Mouse (Mus musculus): ENCODE data around the gene Arfrp1. TPM values are rescaled to one million over a fixed set of nuclear protein-coding genes. Genes with fewer than 3 reads are reported as not detected.

The Arfrp1 gene
- polyA plus RNA-seq, 1 experiment from 2014 or later = 76.6 TPM

DNA sequence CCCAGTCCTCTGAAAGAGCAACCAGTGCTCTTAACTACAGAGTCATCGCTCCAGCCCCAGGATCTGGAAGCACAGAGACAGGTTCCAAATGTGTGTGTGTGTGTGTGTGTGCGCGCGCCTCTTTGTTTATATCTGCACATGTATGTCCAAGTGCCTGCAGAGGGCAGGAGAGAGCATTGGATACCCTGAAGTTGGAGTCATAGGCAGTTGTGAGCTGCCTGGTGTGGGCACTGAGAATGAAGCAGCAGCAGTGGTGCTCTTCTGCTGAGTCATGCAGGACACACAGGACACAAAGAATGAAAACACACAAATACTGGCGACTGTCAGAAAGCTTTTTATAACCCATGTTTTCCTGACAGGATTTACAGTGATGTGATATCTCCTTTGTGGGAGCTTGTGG lies 4.8 kb upstream of the Arfrp1 start:
- Histone ChIP-seq H3K36me3 (peaks cover 18% of the 10 kb centered on the region), H3K4me3 (no peak overlapping the region), H3K27me3 (no peaks in the 10 kb centered on the region), H3K9ac (no peak overlapping the region), H3K27ac (no peak overlapping the region), H3K4me1 (peaks cover 28% of the 10 kb centered on the region), H3K9me3 (replicated peaks) (no peaks in the 10 kb centered on the region), H3K4me2 (replicated peaks) (no peak overlapping the region)
- WGBS = 94% methylated on average over 5 of the region's 5 CpGs
- ATAC-seq (ENCODE audit: low FRiP score) = no peak

DNA sequence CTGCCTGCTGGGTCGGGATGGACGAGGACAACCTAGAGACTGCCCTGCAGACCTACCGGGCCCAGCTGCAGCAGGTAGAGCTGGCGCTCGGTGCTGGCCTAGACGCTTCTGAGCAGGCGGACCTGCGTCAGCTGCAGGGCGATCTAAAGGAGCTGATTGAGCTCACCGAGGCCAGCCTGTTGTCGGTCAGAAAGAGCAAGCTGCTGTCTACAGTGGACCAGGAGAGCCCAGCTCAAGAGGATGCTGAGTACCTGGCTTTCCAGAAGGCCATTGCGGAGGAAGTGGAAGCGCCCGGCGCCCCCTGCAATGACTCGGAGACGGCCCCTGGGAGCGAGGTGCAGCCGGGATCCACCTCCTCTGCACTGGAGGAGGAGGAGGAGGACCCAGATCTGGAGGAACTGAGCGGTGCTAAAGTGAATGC lies 461 bp upstream of the Arfrp1 start:
- Histone ChIP-seq H3K4me2 (replicated peaks) (peak overlapping the region; percentile 96), H3K9me3 (replicated peaks) (no peaks in the 10 kb centered on the region), H3K27ac (peak overlapping the region; percentile 92), H3K36me3 (peaks cover 43% of the 10 kb centered on the region), H3K4me3 (peak overlapping the region; percentile 78), H3K4me1 (peaks cover 35% of the 10 kb centered on the region), H3K27me3 (no peaks in the 10 kb centered on the region), H3K9ac (peak overlapping the region; percentile 92)
- peak; percentile 62 for ATAC-seq (ENCODE audit: low FRiP score)
- under 1% methylated on average over 20 of the region's 20 CpGs for WGBS

DNA sequence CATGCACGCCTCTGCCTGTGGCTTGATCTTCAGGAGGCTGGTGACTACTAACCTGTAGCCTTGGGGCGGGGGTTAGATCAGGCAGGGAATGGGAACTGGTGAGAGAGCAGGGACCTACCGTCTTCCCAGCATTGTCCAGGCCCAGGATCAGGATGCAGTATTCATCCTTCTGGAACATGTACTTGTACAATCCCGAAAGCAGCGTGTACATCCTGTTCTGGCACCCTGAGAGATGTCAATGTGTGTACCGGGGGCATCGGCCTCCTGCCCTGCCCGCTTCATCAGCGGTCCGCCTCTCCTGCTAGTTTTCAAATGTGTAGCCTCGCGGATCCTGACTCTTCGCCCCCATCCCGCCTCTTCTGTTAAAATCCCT lies 731 bp downstream of the Arfrp1 start:
- ATAC-seq (ENCODE audit: low FRiP score) = no peak
- H3K27me3 ChIP-seq = no peaks in the 10 kb centered on the region
- peaks cover 43% of the 10 kb centered on the region for H3K36me3 ChIP-seq
- peaks cover 35% of the 10 kb centered on the region for H3K4me1 ChIP-seq
- H3K9me3 ChIP-seq (replicated peaks) = no peaks in the 10 kb centered on the region
- peak overlapping the region; percentile 92 for H3K9ac ChIP-seq
- peak overlapping the region; percentile 96 for H3K4me2 ChIP-seq (replicated peaks)
- 11% methylated on average over 14 of the region's 14 CpGs for WGBS
- H3K27ac ChIP-seq = peak overlapping the region; percentile 92
- peak overlapping the region; percentile 78 for H3K4me3 ChIP-seq

DNA sequence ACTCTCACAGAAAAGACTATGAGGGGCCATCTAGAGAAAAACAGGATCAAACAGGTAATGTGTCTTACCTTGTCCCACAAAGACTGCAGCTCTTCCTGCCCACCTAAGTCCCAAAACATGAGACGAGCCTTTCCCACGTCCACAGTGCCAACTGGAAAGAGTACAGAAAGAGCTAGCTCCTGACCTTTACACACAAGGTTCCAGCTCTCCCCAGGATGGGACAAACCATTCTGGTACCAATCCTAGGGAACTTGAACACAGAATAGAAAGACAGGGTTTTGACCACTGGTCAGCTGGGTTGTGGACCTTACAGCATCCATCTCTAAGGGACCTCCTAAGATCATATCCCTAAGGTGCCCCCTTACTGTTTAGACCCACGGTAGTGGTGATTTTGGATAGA lies 1.3 kb downstream of the Arfrp1 start:
- peak overlapping the region; percentile 92; the same call in 1 of the 2 replicates for H3K9ac ChIP-seq
- H3K4me2 ChIP-seq (replicated peaks) = peak overlapping the region; percentile 96
- no peak for ATAC-seq (ENCODE audit: low FRiP score)
- H3K4me3 ChIP-seq = peak overlapping the region; percentile 78
- peaks cover 44% of the 10 kb centered on the region for H3K36me3 ChIP-seq
- no peaks in the 10 kb centered on the region for H3K9me3 ChIP-seq (replicated peaks)
- 85% methylated on average over 3 of the region's 3 CpGs for WGBS
- no peaks in the 10 kb centered on the region for H3K27me3 ChIP-seq
- no peak overlapping the region for H3K27ac ChIP-seq
- peaks cover 35% of the 10 kb centered on the region for H3K4me1 ChIP-seq

DNA sequence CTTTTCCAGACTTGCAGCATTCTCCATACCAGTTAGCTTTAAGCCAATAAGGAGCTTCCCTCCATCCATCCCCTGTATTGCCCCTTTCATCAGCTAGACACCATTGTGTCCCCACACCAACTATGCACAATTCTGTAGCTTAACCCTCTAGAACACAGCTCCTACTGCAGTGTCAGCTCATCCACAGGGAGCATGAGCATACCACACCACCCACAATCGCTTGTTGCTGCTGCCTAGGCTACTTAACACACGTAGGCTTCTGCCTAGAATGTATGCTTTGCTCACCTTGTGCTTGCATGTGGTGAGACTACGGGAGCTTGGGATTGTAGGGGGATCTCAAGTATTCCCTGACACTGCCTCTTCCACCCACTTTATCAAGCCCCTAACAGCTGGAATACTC lies 8.4 kb downstream of the Arfrp1 start:
- no peak overlapping the region for H3K4me3 ChIP-seq
- H3K36me3 ChIP-seq = peaks cover 97% of the 10 kb centered on the region
- no peaks in the 10 kb centered on the region for H3K4me1 ChIP-seq
- H3K27me3 ChIP-seq = no peaks in the 10 kb centered on the region
- H3K9me3 ChIP-seq (replicated peaks) = no peaks in the 10 kb centered on the region
- H3K4me2 ChIP-seq (replicated peaks) = no peak overlapping the region
- 81% methylated on average over 3 of the region's 3 CpGs for WGBS
- H3K27ac ChIP-seq = no peak overlapping the region
- no peak for ATAC-seq (ENCODE audit: low FRiP score)
- H3K9ac ChIP-seq = no peak overlapping the region

DNA sequence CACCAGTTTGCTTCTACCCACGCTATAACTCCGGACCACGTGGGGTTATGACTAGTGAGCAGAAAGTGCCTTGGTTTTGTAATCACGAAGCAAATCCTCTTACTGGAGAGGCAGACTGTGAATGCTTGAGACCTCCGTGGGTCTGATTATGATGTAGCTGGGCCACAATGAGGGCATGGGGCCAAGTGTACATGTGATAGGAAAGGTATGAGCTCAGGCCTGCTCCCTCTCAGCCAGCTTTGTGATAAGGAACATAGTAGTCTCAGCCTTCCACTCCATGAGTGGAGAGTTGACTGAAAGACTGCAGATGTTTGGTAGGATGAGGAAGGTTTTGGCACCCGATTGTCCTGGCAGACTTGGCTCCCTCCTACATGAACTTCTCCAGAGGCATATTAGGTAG lies 22.4 kb downstream of the Arfrp1 start:
- H3K4me3 ChIP-seq = no peak overlapping the region
- no peak for ATAC-seq (ENCODE audit: low FRiP score)
- H3K9me3 ChIP-seq (replicated peaks) = no peaks in the 10 kb centered on the region
- H3K4me2 ChIP-seq (replicated peaks) = no peak overlapping the region
- peaks cover 75% of the 10 kb centered on the region for H3K36me3 ChIP-seq
- H3K9ac ChIP-seq = no peak overlapping the region
- no peaks in the 10 kb centered on the region for H3K4me1 ChIP-seq
- H3K27ac ChIP-seq = no peak overlapping the region
- 96% methylated on average over 6 of the region's 6 CpGs for WGBS
- H3K27me3 ChIP-seq = no peaks in the 10 kb centered on the region

DNA sequence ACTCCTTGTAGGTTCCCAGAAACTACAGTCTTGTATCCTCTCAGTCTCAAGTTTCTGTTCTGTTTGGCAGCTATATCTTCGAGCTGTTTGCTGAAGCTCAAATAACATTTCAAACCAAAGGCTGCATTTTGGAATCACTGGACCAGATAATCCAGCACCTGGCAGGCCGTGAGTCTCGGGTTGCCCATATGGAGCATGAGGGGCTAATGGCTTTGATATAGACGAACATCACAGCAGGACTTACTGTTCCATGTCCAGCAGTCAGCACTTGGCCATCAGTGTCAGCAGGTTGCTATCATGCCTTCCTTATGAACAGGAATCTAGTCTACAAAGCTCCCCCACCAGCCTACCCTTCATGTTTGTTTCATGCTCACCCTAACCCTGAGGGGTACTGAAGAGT lies 24.8 kb downstream of the Arfrp1 start:
- peaks cover 76% of the 10 kb centered on the region for H3K36me3 ChIP-seq
- H3K27me3 ChIP-seq = no peaks in the 10 kb centered on the region
- H3K4me3 ChIP-seq = no peak overlapping the region
- no peak for ATAC-seq (ENCODE audit: low FRiP score)
- no peak overlapping the region for H3K27ac ChIP-seq
- H3K4me1 ChIP-seq = no peaks in the 10 kb centered on the region
- no peaks in the 10 kb centered on the region for H3K9me3 ChIP-seq (replicated peaks)
- no peak overlapping the region for H3K9ac ChIP-seq
- WGBS = 86% methylated on average over 4 of the region's 4 CpGs
- H3K4me2 ChIP-seq (replicated peaks) = no peak overlapping the region

DNA sequence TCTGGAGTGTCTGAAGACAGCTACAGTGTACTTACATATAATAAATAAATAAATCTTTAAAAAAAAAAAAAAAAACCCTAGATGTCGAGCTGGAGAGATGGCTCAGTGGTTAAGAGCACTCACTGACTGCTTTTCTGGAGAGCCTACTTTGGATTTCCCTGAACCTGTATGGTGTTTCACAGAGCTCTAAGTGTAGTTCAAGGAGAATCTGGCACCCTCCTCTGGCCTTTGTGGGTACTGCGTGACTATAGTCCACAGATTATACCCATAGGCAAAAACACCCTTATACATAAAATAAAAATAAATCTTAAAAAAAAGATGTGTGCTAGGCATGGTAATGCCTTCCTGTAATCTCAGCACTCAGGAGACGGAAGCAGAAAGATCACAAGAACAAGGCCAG lies 31.2 kb downstream of the Arfrp1 start:
- no peak for ATAC-seq (ENCODE audit: low FRiP score)

DNA sequence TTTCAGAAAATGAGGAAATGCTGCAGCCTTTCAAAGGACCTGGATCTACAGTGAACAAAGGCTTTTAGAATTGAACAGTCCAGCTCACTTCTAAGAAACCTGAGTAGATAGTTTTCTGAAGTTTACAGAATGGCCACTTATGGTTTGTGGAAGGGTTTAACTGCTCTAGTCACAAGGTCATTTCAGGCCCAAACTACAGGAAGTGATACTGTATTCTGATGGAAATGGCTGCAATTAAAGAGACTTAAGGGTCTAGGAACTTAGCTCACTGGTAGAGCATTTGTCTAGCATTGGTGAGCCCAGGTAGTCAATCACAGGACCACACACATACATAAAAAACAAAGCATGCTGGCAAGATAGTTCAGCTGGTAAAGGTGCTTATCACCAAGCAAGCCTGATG lies 32.7 kb downstream of the Arfrp1 start:
- H3K36me3 ChIP-seq = peaks cover 75% of the 10 kb centered on the region
- H3K4me1 ChIP-seq = no peaks in the 10 kb centered on the region
- ATAC-seq (ENCODE audit: low FRiP score) = no peak
- H3K4me2 ChIP-seq (replicated peaks) = no peak overlapping the region
- no peaks in the 10 kb centered on the region for H3K9me3 ChIP-seq (replicated peaks)
- H3K4me3 ChIP-seq = no peak overlapping the region
- no peak overlapping the region for H3K27ac ChIP-seq
- H3K9ac ChIP-seq = no peak overlapping the region
- no peaks in the 10 kb centered on the region for H3K27me3 ChIP-seq

More for the DNA sequence above, 31.2 kb downstream of the Arfrp1 start:
- 64% methylated on average over 3 of the region's 3 CpGs for whole genome bisulfite sequencing
- Histone ChIP-seq H3K9ac (no peak overlapping the region), H3K4me2 (replicated peaks) (no peak overlapping the region), H3K27me3 (no peaks in the 10 kb centered on the region), H3K36me3 (peaks cover 72% of the 10 kb centered on the region), H3K4me1 (no peaks in the 10 kb centered on the region), H3K27ac (no peak overlapping the region), H3K4me3 (no peak overlapping the region), H3K9me3 (replicated peaks) (no peaks in the 10 kb centered on the region)

DNA sequence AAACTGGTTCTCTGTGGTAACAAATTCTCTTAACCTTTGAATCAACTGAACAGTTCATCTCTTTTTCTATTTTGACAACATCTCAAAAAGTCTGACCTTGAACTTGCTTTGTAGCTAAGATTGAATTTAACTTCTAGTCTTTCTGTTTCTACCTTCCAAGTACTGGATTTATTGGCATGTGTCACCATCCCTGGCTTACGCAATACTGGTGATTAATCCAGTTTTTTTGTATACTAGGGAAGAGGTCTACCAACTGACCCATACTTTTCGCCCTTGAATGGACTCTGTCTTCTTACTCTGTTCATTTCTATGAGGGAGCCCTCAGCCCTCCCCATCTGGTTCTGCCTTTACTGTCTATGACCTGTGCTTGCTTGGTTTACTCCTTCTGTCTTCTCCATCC lies 39.1 kb downstream of the Arfrp1 start:
- no peak overlapping the region for H3K4me3 ChIP-seq
- peaks cover 82% of the 10 kb centered on the region for H3K36me3 ChIP-seq
- 94% methylated on average over 2 of the region's 2 CpGs for WGBS
- no peaks in the 10 kb centered on the region for H3K4me1 ChIP-seq
- no peaks in the 10 kb centered on the region for H3K9me3 ChIP-seq (replicated peaks)
- H3K4me2 ChIP-seq (replicated peaks) = no peak overlapping the region
- no peak overlapping the region for H3K27ac ChIP-seq
- no peak for ATAC-seq (ENCODE audit: low FRiP score)
- H3K9ac ChIP-seq = no peak overlapping the region
- no peaks in the 10 kb centered on the region for H3K27me3 ChIP-seq

DNA sequence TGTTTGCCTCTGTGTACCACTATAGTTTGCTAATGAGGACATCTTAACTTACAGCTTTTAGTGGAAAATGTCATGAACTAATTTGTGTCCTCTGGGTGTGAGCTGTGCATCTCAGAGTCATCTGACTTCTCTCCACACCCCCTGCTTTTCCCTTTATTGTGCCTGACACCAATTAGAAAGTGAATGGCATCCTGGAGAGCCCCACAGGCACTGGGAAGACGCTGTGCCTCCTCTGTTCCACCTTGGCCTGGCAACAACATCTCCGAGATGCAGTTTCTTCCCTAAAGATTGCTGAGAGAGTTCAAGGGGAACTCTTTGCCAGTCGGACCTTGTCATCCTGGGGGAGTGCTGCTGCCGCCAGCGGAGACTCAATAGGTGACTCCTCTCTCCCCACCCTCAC lies 43.1 kb downstream of the Arfrp1 start:
- ATAC-seq (ENCODE audit: low FRiP score) = no peak
- Histone ChIP-seq H3K4me1 (peaks cover 14% of the 10 kb centered on the region), H3K4me2 (replicated peaks) (no peak overlapping the region), H3K27ac (no peak overlapping the region), H3K27me3 (no peaks in the 10 kb centered on the region), H3K9me3 (replicated peaks) (no peaks in the 10 kb centered on the region), H3K4me3 (no peak overlapping the region), H3K36me3 (peaks cover 50% of the 10 kb centered on the region), H3K9ac (no peak overlapping the region)
- 73% methylated on average over 5 of the region's 5 CpGs for WGBS

DNA sequence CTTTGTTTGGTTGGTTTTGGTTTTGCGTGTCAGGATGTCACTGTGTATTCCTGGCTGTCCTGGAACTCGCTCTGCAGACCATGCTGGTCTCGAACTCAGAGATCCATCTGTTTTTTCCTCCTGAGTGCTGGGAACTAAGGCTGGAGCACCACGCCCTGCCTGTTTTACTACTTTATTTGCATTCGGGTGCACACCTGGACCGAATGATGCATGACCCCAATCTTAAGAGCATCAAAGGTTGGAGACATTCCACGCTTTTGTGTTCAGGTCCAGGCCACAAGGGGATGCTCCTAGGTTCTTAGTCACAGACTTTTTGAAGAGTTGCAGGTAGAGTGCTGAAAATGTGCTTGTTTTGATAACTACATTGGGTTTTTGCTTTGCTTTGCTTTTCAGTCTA lies 45.1 kb downstream of the Arfrp1 start:
- H3K9me3 ChIP-seq (replicated peaks) = no peaks in the 10 kb centered on the region
- WGBS = 24% methylated on average over 7 of the region's 7 CpGs
- H3K4me1 ChIP-seq = peaks cover 14% of the 10 kb centered on the region
- ATAC-seq (ENCODE audit: low FRiP score) = no peak
- H3K27me3 ChIP-seq = no peaks in the 10 kb centered on the region
- H3K36me3 ChIP-seq = peaks cover 30% of the 10 kb centered on the region
- peak overlapping the region; percentile 64 for H3K4me2 ChIP-seq (replicated peaks)
- peak overlapping the region; percentile 59 for H3K4me3 ChIP-seq
- 0 out of 2 replicates have a peak overlapping the region, but pooled peaks have one; percentile 49 for H3K27ac ChIP-seq
- peak overlapping the region; percentile 60 for H3K9ac ChIP-seq

DNA sequence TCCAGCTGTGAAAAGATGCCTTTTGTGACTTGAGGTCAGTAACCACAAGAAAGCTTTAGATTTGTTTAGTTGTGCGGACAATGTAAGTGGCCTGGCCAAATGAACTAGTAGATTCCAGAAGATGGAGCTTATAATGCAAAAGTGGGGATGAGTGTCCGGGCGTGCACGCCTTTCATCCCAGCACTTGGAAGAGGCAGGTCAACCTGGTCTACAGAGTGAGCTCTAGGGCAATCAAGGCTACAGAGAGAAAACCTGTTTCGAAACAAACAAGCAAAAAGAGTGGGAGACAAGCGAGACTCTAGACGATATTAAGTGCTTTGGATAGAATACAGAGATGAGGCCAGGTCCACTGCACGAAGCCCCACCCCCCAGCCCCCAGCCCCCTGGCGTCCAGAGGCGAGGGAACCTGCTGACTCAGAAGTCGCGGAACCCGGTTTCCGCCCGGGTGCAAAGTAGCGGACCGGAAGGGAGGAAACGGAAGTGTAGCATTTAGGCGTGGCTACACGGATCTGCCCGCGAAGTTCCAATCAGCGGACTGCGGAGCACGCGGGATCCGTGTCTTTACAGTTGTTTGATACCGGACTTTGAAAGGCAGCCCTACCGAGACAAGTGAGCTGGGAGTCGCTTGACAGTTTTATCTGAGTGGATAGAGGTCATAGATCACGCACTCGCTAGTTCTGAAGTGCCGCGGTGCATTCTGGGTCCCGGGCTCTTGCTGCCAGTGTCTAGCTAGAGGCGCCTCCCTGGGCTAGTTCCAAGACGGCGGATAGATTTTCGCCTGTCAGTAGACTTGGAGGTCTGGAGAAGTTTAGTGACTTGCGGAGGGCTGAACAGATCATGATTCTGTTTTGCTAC lies 45.7 kb downstream of the Arfrp1 start, which contains the start of gene Rtel1:
TSS of gene Rtel1 (plus strand) at position 492 of the 855 bp plus-strand sequence.
- H3K9me3 ChIP-seq (replicated peaks) = no peaks in the 10 kb centered on the region
- peak within 1 kb of the TSS; percentile 64 for H3K4me2 ChIP-seq (replicated peaks)
- 6% methylated on average over 40 of the region's 40 CpGs for WGBS
- peak; percentile 91 for ATAC-seq (ENCODE audit: low FRiP score)
- H3K27ac ChIP-seq = peak within 1 kb of the TSS; percentile 49; the same call in 1 of the 2 replicates
- H3K4me3 ChIP-seq = peak within 1 kb of the TSS; percentile 59
- H3K27me3 ChIP-seq = 0 out of 2 replicates have a peak, but pooled peaks cover 5% of the 10 kb centered on the region
- peak within 1 kb of the TSS; percentile 60 for H3K9ac ChIP-seq
- H3K4me1 ChIP-seq = peaks cover 14% of the 10 kb centered on the region
- H3K36me3 ChIP-seq = peaks cover 24% of the 10 kb centered on the region
